Comparison of ENCODE assay signal across 22 mouse cellular contexts in the genomic region with DNA sequence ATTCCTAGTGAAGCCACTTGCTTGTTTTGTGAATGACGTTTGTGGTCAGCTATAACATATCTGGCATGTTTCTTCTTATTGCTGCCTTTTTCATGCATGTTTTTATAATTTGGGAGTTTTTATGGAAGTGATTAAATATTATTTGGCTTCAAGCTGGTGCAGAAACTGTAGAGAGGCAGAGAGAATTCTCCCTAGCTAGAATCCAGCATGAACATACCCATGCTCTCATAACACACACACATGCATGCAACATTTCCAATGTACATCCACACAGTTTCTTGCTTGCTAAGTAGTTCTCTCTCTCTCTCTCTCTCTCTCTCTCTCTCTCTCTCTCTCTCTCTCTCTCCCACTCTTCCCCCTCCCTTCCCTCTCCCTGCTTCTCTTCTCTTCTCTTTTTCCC.
"Had no signal": no experiment of that assay in that cellular context is flagged by ENCODE, and none has a peak within 500 bp of the region (broad histone marks: within the 10 kb centered on the region; RNA-seq: fewer than 3 reads in every experiment).

No protein-coding gene starts in this region.

- H3K4me3 ChIP-seq: layer of hippocampus, adult 2 months; midbrain, embryonic 13.5 days; neural tube, embryonic 12.5 days; neural tube, embryonic 15.5 days had no signal

- H3K27ac ChIP-seq: layer of hippocampus, adult 2 months; liver, embryonic 14.5 days; macrophage; midbrain, embryonic 13.5 days; neural tube, embryonic 12.5 days; neural tube, embryonic 15.5 days; stomach, postnatal 0 days had no signal

- H3K36me3 ChIP-seq: midbrain, embryonic 13.5 days; neural tube, embryonic 12.5 days; neural tube, embryonic 15.5 days had no signal

- H3K9me3 ChIP-seq: midbrain, embryonic 13.5 days; neural tube, embryonic 12.5 days; neural tube, embryonic 15.5 days had no signal

- H3K4me1 ChIP-seq: midbrain, embryonic 13.5 days; neural tube, embryonic 12.5 days; neural tube, embryonic 15.5 days had no signal

- DNase-seq: kidney, adult 11 months; kidney, adult 8-10 months; kidney, postnatal 25 days; layer of hippocampus, adult 9-11 months; liver, postnatal 0 days; lung, embryonic 14.5 days; right cerebral cortex, adult 18-20 months; right cerebral cortex, postnatal 14 days; right cerebral cortex, postnatal 4 days; thymus, adult 2 months; thymus, postnatal 14 days; thymus, postnatal 4 days had no signal

- H3K9ac ChIP-seq: liver, embryonic 14.5 days; liver, postnatal 0 days; lung, embryonic 14.5 days; midbrain, embryonic 13.5 days; neural tube, embryonic 12.5 days; neural tube, embryonic 15.5 days had no signal

- H3K4me2 ChIP-seq: liver, embryonic 11.5 days; lung, embryonic 14.5 days; midbrain, embryonic 13.5 days; neural tube, embryonic 12.5 days; neural tube, embryonic 15.5 days had no signal

- ATAC-seq: liver, postnatal 0 days; lung, postnatal 0 days; midbrain, embryonic 13.5 days; midbrain, embryonic 16.5 days had no signal

- H3K27me3 ChIP-seq: midbrain, embryonic 13.5 days; neural tube, embryonic 12.5 days; neural tube, embryonic 15.5 days had no signal
